Mouse (Mus musculus) heart, postnatal 0 days (tissue): Measurements from ENCODE around the gene Aldh3a2. TPM values are rescaled to one million over a fixed set of nuclear protein-coding genes. Genes with fewer than 3 reads are reported as not detected.
A peak's percentile ranks its signal among the peaks of the same experiment; 100 is the strongest.

ENCODE experiments used
- ATAC-seq: fragments of 200-750 bp; cut with Nextera tagmentation; 2 replicates; pipeline ENCODE4 v1.8.0; 2017; ENCODE audit warnings: low read depth, moderate number of reproducible peaks, moderate library complexity; ENCODE audit not compliant: insufficient read depth
- DNase-seq: peaks from one replicate; pipeline ENCODE4 v3.0.0-alpha.2; 2016; ENCODE audit warnings: low spot score
- H3K27ac ChIP-seq: fragments of 300-500 bp; sonication (generic); 2 replicates; pipeline ENCODE4 v1.5.1; 2014; ENCODE audit warnings: low read depth, mild to moderate bottlenecking
- H3K27me3 ChIP-seq: fragments of 300-500 bp; sonication (generic); 2 replicates; pipeline ENCODE4 v1.6.1; 2014; ENCODE audit warnings: low read length, mixed read lengths; ENCODE audit not compliant: control insufficient read depth, insufficient read depth
- H3K36me3 ChIP-seq: fragments of 300-500 bp; sonication (generic); replicated peaks from 2 replicates; pipeline ENCODE4 v1.6.1; 2014; ENCODE audit warnings: low read length, mixed read lengths; ENCODE audit not compliant: control insufficient read depth, insufficient read depth
- H3K4me1 ChIP-seq: fragments of 300-500 bp; sonication (generic); 2 replicates; pipeline ENCODE4 v1.6.1; 2014; ENCODE audit warnings: antibody characterized with exemption; ENCODE audit not compliant: control insufficient read depth, insufficient read depth
- H3K4me2 ChIP-seq: fragments of 300-500 bp; sonication (generic); 2 replicates; pipeline ENCODE4 v1.6.1; 2014; ENCODE audit warnings: low read depth, mild to moderate bottlenecking, low read length, moderate library complexity
- H3K4me3 ChIP-seq: fragments of 300-500 bp; sonication (generic); 2 replicates; pipeline ENCODE4 v1.5.1; 2014; ENCODE audit warnings: low read depth, low read length
- H3K9ac ChIP-seq: fragments of 300-500 bp; sonication (generic); replicated peaks from 2 replicates; pipeline ENCODE4 v1.6.1; 2014; ENCODE audit warnings: low read depth, low read length, mixed read lengths
- H3K9me3 ChIP-seq: fragments of 300-500 bp; sonication (generic); replicated peaks from 2 replicates; pipeline ENCODE4 v1.6.1; 2016; ENCODE audit warnings: low read length; ENCODE audit not compliant: control insufficient read depth
- CTCF ChIP-seq: IDR thresholded peaks from 2 replicates; pipeline ENCODE4 v1.5.1; 2016; ENCODE audit warnings: antibody characterized with exemption, control low read depth, low read depth
- EP300 ChIP-seq: IDR thresholded peaks from 2 replicates; pipeline ENCODE4 v1.6.1; 2016; ENCODE audit warnings: antibody characterized with exemption, low read depth
- WGBS: fragments of 180-500 bp; shearing (Covaris S2); extraction: QIAGEN DNeasy Blood & Tissue Kit; methylation state at CpG from one replicate; pipeline ENCODE4 v1.1.7; 2014; 5-methylcytosine and 5-hydroxymethylcytosine counted together
- polyA plus RNA-seq: library from polyadenylated mRNA; unstranded; fragments of >200 nt; fragmentation: Nextera tagmentation; extraction: Ambion mirVana; gene quantifications from 2 replicates; pipeline ENCODE4 v1.2.1, GENCODE M21; 2015
- total RNA-seq: library from RNA; depleted of rRNA; stranded (reverse); fragments of >200 nt; gene quantifications from 2 replicates; pipeline ENCODE4 v1.2.3, GENCODE M21; 2014; ENCODE audit warnings: low replicate concordance

Aldh3a2 gene
- total and polyA plus RNA-seq, 2 experiments from 2014 or later, result 29.1 to 36.0 TPM

- no peaks in the 10 kb centered on the region for H3K36me3 ChIP-seq
- H3K9ac ChIP-seq, result no peak overlapping the region
- H3K4me3 ChIP-seq, result no peak overlapping the region
- TF ChIP-seq CTCF (no peak), EP300 (no peak)
- peak; percentile 17 for DNase-seq
- no peak for ATAC-seq
- H3K4me1 ChIP-seq, result peaks cover 21% of the 10 kb centered on the region
- no peak overlapping the region for H3K4me2 ChIP-seq
- WGBS, result 59% methylated on average over 3 of the region's 3 CpGs
- no peaks in the 10 kb centered on the region for H3K27me3 ChIP-seq
- H3K9me3 ChIP-seq, result no peaks in the 10 kb centered on the region
- H3K27ac ChIP-seq, result no peak overlapping the region
Measured at GRCm38 (mm10) chr11:61228406-61228805, 38.9 kb downstream of the Aldh3a2 start.

GRCm38 (mm10) chr11:61227816-61228215 lies 39.4 kb downstream of the Aldh3a2 start:
- no peaks in the 10 kb centered on the region for H3K9me3 ChIP-seq
- 52% methylated on average over 8 of the region's 8 CpGs for WGBS
- H3K4me1 ChIP-seq, result peaks cover 21% of the 10 kb centered on the region
- H3K27ac ChIP-seq, result no peak overlapping the region
- no peaks in the 10 kb centered on the region for H3K36me3 ChIP-seq
- H3K27me3 ChIP-seq, result no peaks in the 10 kb centered on the region
- no peak overlapping the region for H3K4me3 ChIP-seq
- ATAC-seq (no peak), DNase-seq (no peak)
- no peak overlapping the region for H3K9ac ChIP-seq
- TF ChIP-seq CTCF (no peak), EP300 (no peak)
- H3K4me2 ChIP-seq, result no peak overlapping the region

GRCm38 (mm10) chr11:61225941-61226412 lies 41.3 kb downstream of the Aldh3a2 start:
- ATAC-seq, result peak; percentile 74

GRCm38 (mm10) chr11:61225511-61225910 lies 41.8 kb downstream of the Aldh3a2 start:
- ATAC-seq, result no peak
- H3K9me3 ChIP-seq, result no peaks in the 10 kb centered on the region
- H3K27ac ChIP-seq, result no peak overlapping the region
- H3K27me3 ChIP-seq, result no peaks in the 10 kb centered on the region
- DNase-seq, result no peak
- peaks cover 21% of the 10 kb centered on the region for H3K4me1 ChIP-seq
- no peak for TF ChIP-seq CTCF
- TF ChIP-seq EP300, result no peak
- H3K4me2 ChIP-seq, result no peak overlapping the region
- 83% methylated on average over 4 of the region's 4 CpGs for WGBS
- no peaks in the 10 kb centered on the region for H3K36me3 ChIP-seq
- no peak overlapping the region for H3K9ac ChIP-seq
- H3K4me3 ChIP-seq, result no peak overlapping the region

More at GRCm38 (mm10) chr11:61225941-61226412, 41.3 kb downstream of the Aldh3a2 start:
- H3K36me3 ChIP-seq, result no peaks in the 10 kb centered on the region
- H3K27me3 ChIP-seq, result no peaks in the 10 kb centered on the region
- H3K4me3 ChIP-seq, result no peak overlapping the region
- no peak overlapping the region for H3K9ac ChIP-seq
- peak; percentile 48 for DNase-seq
- TF ChIP-seq CTCF (no peak), EP300 (no peak)
- peaks cover 21% of the 10 kb centered on the region for H3K4me1 ChIP-seq
- H3K27ac ChIP-seq, result peak overlapping the region; percentile 53
- 34% methylated on average over 6 of the region's 6 CpGs for WGBS
- H3K9me3 ChIP-seq, result no peaks in the 10 kb centered on the region
- no peak overlapping the region for H3K4me2 ChIP-seq

- no peak overlapping the region for H3K4me2 ChIP-seq
- H3K4me3 ChIP-seq, result no peak overlapping the region
- ATAC-seq, result no peak
- H3K36me3 ChIP-seq, result no peaks in the 10 kb centered on the region
- TF ChIP-seq EP300 (no peak), CTCF (no peak)
- no peak overlapping the region for H3K9ac ChIP-seq
- no peak for DNase-seq
- 88% methylated on average over 10 of the region's 10 CpGs for WGBS
- H3K4me1 ChIP-seq, result peaks cover 21% of the 10 kb centered on the region
- no peak overlapping the region for H3K27ac ChIP-seq
- H3K9me3 ChIP-seq, result no peaks in the 10 kb centered on the region
- H3K27me3 ChIP-seq, result no peaks in the 10 kb centered on the region
Measured at GRCm38 (mm10) chr11:61224907-61225306, 42.4 kb downstream of the Aldh3a2 start.

GRCm38 (mm10) chr11:61224234-61224744 lies 43.0 kb downstream of the Aldh3a2 start:
- H3K4me1 ChIP-seq, result peaks cover 21% of the 10 kb centered on the region
- DNase-seq, result no peak

More at GRCm38 (mm10) chr11:61224234-61224744, 43.0 kb downstream of the Aldh3a2 start:
- TF ChIP-seq CTCF, result no peak
- H3K9ac ChIP-seq, result no peak overlapping the region
- no peaks in the 10 kb centered on the region for H3K9me3 ChIP-seq
- no peak overlapping the region for H3K4me3 ChIP-seq
- WGBS, result 27% methylated on average over 6 of the region's 6 CpGs
- H3K27ac ChIP-seq, result no peak overlapping the region
- H3K4me2 ChIP-seq, result no peak overlapping the region
- no peaks in the 10 kb centered on the region for H3K27me3 ChIP-seq
- no peaks in the 10 kb centered on the region for H3K36me3 ChIP-seq
- no peak for ATAC-seq
